Mouse (Mus musculus) small intestine, adult 2 months (tissue): ENCODE measurements around the gene Itga9.

Source experiments
- CTCF ChIP-seq: fragments of 200-500 bp; IDR thresholded peaks from 2 replicates; pipeline ENCODE4 v1.5.1; 2012; ENCODE audit warnings: low read depth, mild to moderate bottlenecking, control low read depth, inconsistent platforms, low read length, moderate library complexity, mixed read lengths; ENCODE audit not compliant: insufficient replicate concordance, insufficient read length; ENCODE audit errors: extremely low read depth
- POLR2A ChIP-seq: fragments of 200-500 bp; IDR thresholded peaks from 2 replicates; pipeline ENCODE4 v1.6.1; 2012; ENCODE audit warnings: low read depth, mild to moderate bottlenecking, control low read depth, inconsistent platforms, low read length, moderate library complexity

DNA sequence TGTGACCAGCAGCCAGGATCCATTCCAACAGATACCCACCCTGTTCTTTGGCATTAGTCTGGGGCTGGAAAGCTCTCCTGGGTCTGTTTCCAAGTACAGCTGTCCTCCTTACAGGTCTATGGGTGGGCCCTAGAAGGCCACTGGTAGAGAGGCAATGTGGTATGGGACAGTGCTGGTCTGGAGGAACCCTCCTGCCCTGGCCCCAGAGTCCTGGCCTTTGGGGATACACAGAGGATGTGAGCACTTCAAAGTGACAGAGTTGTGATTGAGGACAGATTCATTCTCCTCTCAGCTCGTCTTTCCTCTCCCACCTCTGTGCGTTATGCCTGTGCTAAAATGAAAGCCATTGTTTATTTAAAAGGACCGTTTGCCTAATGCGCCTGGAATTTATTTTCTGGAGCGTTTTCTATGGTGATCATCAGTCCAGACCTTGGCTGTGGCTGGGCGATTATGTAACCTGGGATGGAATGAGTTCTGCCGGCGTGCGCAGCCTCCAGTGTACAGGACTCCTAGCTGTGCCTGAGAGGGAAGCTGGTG lies 131.2 kb downstream of the Itga9 start:
- no peak for TF ChIP-seq POLR2A
- no peak for TF ChIP-seq CTCF
